Mouse (Mus musculus) CH12.LX (cell line): ENCODE results near the gene Gm4559.
"Not testable (repeated sequence)": the region's sequence is repeated elsewhere in the genome, so short reads cannot be mapped to it uniquely, and the experiment has no call there.

Source experiments
- BHLHE40 ChIP-seq: IDR thresholded peaks from 2 replicates; pipeline ENCODE4 v1.6.1; 2011; ENCODE audit warnings: mild to moderate bottlenecking, low read depth, low read length, improper control_type of control experiment
- CTCF ChIP-seq, 2 experiments: IDR thresholded peaks in 1 of 2; conservative IDR thresholded peaks in 1 of 2; 2 replicates each; pipeline ENCODE4 v1.5.1; 2011 to 2012; ENCODE audit warnings: low read depth in 2 of 2, low read length in 2 of 2, improper control_type of control experiment in 1 of 2, inconsistent platforms in 1 of 2, mild to moderate bottlenecking in 1 of 2, moderate library complexity in 1 of 2
- EP300 ChIP-seq: IDR thresholded peaks from 2 replicates; pipeline ENCODE4 v1.6.1; 2011; ENCODE audit warnings: low read length, improper control_type of control experiment
- MAX ChIP-seq: IDR thresholded peaks from 2 replicates; pipeline ENCODE4 v1.6.1; 2011; ENCODE audit warnings: low read length, improper control_type of control experiment
- RAD21 ChIP-seq: IDR thresholded peaks from 2 replicates; pipeline ENCODE4 v1.6.1; 2011; ENCODE audit warnings: low read depth, mild to moderate bottlenecking, low read length, improper control_type of control experiment, moderate library complexity
- SMC3 ChIP-seq: IDR thresholded peaks from 2 replicates; pipeline ENCODE4 v1.6.1; 2011; ENCODE audit warnings: low read depth, low read length, improper control_type of control experiment
- UBTF ChIP-seq: IDR thresholded peaks from 2 replicates; pipeline ENCODE4 v1.6.1; 2012; ENCODE audit warnings: low read depth, mild to moderate bottlenecking, inconsistent platforms, low read length, improper control_type of control experiment, moderate library complexity

- not testable (repeated sequence) for TF ChIP-seq RAD21; CTCF (conservative IDR thresholded peaks at IDR 0.05 in 1 of 2, IDR thresholded peaks at IDR 0.05 in 1 of 2; ENCODE audit: low read depth in 2 of 2, low read length in 2 of 2); SMC3; BHLHE40; MAX; UBTF; EP300
These were observed at the start of gene Gm4559 for GRCm38 (mm10) chr7:142274263-142274662.
